ENCODE assay signal across 14 mouse cellular contexts in genomic region chr8:24220222-24220621, GRCm38 (mm10).
DNase-seq lines count a peak whose midpoint lies in the region; ATAC-seq lines count a peak whose summit lies in the region.
"Had no signal": no experiment of that assay in that cellular context is flagged by ENCODE, and none has a peak within 500 bp of the region (broad histone marks: within the 10 kb centered on the region; RNA-seq: fewer than 3 reads in every experiment).

No protein-coding gene starts in this region.

- intact Hi-C loops in left cerebral cortex, postnatal 4 days (cut with DNase I) = no loop called here
- intact Hi-C loops in left cerebral cortex, postnatal 36 days (cut with DNase I) = no loop called here

- H3K4me1 ChIP-seq in stomach, embryonic 16.5 days (ENCODE audit: control insufficient read depth, insufficient read depth, low read length) = no peaks in the 10 kb centered on the region
- H3K4me1 ChIP-seq: embryonic facial prominence, embryonic 15.5 days had no signal

- H3K36me3 ChIP-seq in stomach, embryonic 16.5 days (ENCODE audit: control insufficient read depth, insufficient read depth, low read length) = no peaks in the 10 kb centered on the region
- H3K36me3 ChIP-seq: embryonic facial prominence, embryonic 15.5 days had no signal

- H3K27ac ChIP-seq in stomach, embryonic 16.5 days (ENCODE audit: low read length) = no peak overlapping the region
- H3K27ac ChIP-seq: embryonic facial prominence, embryonic 15.5 days; liver, embryonic 14.5 days had no signal

- H3K9me3 ChIP-seq in stomach, embryonic 16.5 days (replicated peaks; ENCODE audit: control insufficient read depth, low read length) = no peaks in the 10 kb centered on the region
- H3K9me3 ChIP-seq: embryonic facial prominence, embryonic 15.5 days had no signal

- H3K4me2 ChIP-seq in stomach, embryonic 16.5 days (ENCODE audit: low read depth, low read length) = peak overlapping the region; percentile 6; the same call in 1 of the 2 replicates
- H3K4me2 ChIP-seq: embryonic facial prominence, embryonic 15.5 days had no signal

- no peaks in the 10 kb centered on the region for H3K27me3 ChIP-seq in stomach, embryonic 16.5 days (ENCODE audit: control insufficient read depth, insufficient read depth, low read length)
- H3K27me3 ChIP-seq: embryonic facial prominence, embryonic 15.5 days had no signal

- DNase-seq in frontal cortex, postnatal 10 days (ENCODE audit: low spot score in 2 of 2) = peak; percentile 19 to 26
- DNase-seq in frontal cortex, postnatal 14 days (ENCODE audit: low spot score in 2 of 2) = no peak
- peak; percentile 54 for DNase-seq in left cerebral cortex, adult 11 months (ENCODE audit: low spot score)
- DNase-seq in left cerebral cortex, postnatal 4 days = no peak
- peak; percentile 58 to 60 for DNase-seq in left cerebral cortex, postnatal 36 days (ENCODE audit: low spot score in 2 of 2)
- DNase-seq in spleen, postnatal 36 days (ENCODE audit: low spot score in 2 of 2) = no peak
- no peak for DNase-seq in ovary, postnatal 10 days (ENCODE audit: low spot score)
- DNase-seq: adrenal gland, adult 2 months; cerebellum, adult 11-12 months; gastrocnemius, postnatal 36 days; kidney, adult 11 months had no signal

- H3K4me3 ChIP-seq in stomach, embryonic 16.5 days (replicated peaks; ENCODE audit: low read length) = no peak overlapping the region
- H3K4me3 ChIP-seq: embryonic facial prominence, embryonic 15.5 days had no signal

- no peak overlapping the region for H3K9ac ChIP-seq in stomach, embryonic 16.5 days (ENCODE audit: low read length)
- H3K9ac ChIP-seq: embryonic facial prominence, embryonic 15.5 days; liver, embryonic 14.5 days had no signal

- 47% methylated on average over 8 of the region's 8 CpGs for WGBS in stomach, embryonic 16.5 days

- no peak for ATAC-seq in stomach, embryonic 16.5 days (ENCODE audit: insufficient read depth, low FRiP score)

Comparison
In these comparisons a context has a peak if more than half of its experiments do, and no peak if none do; other contexts are left out.
1. DNase-seq: peak in frontal cortex, postnatal 10 days (2 of 2), left cerebral cortex, adult 11 months (single experiment) and left cerebral cortex, postnatal 36 days (2 of 2); none in frontal cortex, postnatal 14 days (0 of 2), left cerebral cortex, postnatal 4 days (single experiment), spleen, postnatal 36 days (0 of 2) and ovary, postnatal 10 days (single experiment).